Mouse (Mus musculus) C2C12 (cell line): ENCODE measurements around the gene Tmem51. TPM values are rescaled to one million over a fixed set of nuclear protein-coding genes. Genes with fewer than 3 reads are reported as not detected.

ENCODE experiments used
- H3K27me3 ChIP-seq: one replicate; pipeline ENCODE4 v1.6.1; 2011; ENCODE audit not compliant: control insufficient read depth, insufficient read depth, insufficient read length
- H3K36me3 ChIP-seq: one replicate; pipeline ENCODE4 v1.6.1; 2011; ENCODE audit not compliant: control insufficient read depth, insufficient read depth
- H3K4me3 ChIP-seq: one replicate; pipeline ENCODE4 v1.5.1; 2011; ENCODE audit warnings: mild to moderate bottlenecking, control low read depth; ENCODE audit not compliant: poor library complexity, insufficient read depth, severe bottlenecking
- H3K79me2 ChIP-seq: one replicate; pipeline ENCODE4 v1.6.1; 2011; ENCODE audit not compliant: control insufficient read depth, insufficient read depth
- H3K79me3 ChIP-seq: one replicate; pipeline ENCODE4 v1.6.1; 2011; ENCODE audit warnings: low read depth, control low read depth
- H3ac ChIP-seq: one replicate; pipeline ENCODE3; 2011; ENCODE audit warnings: low read depth; ENCODE audit not compliant: control insufficient read depth, insufficient read length
- CEBPB ChIP-seq: IDR thresholded peaks from one replicate; pipeline ENCODE4 v1.6.1; 2011; ENCODE audit warnings: low read depth, mild to moderate bottlenecking, control low read depth, moderate library complexity
- CTCF ChIP-seq: IDR thresholded peaks from one replicate; pipeline ENCODE4 v1.5.1; 2011; ENCODE audit not compliant: control insufficient read depth, insufficient read depth, insufficient read length
- FOSL1 ChIP-seq: IDR thresholded peaks from one replicate; pipeline ENCODE4 v1.8.0; 2011; ENCODE audit warnings: mild to moderate bottlenecking, low read length; ENCODE audit not compliant: poor library complexity, insufficient read depth, severe bottlenecking
- MAX ChIP-seq: IDR thresholded peaks from one replicate; pipeline ENCODE4 v1.6.1; 2011; ENCODE audit warnings: mild to moderate bottlenecking, control low read depth
- MYOD1 ChIP-seq: IDR thresholded peaks from one replicate; pipeline ENCODE4 v1.6.1; 2011; ENCODE audit warnings: low read depth; ENCODE audit not compliant: control insufficient read depth, insufficient read length
- MYOG ChIP-seq: IDR thresholded peaks from one replicate; pipeline ENCODE4 v1.6.1; 2011; ENCODE audit not compliant: control insufficient read depth, insufficient read length; ENCODE audit errors: extremely low read depth
- USF1 ChIP-seq: IDR thresholded peaks from one replicate; pipeline ENCODE4 v1.6.1; 2011; ENCODE audit warnings: low read depth, mild to moderate bottlenecking, control low read depth, moderate library complexity
- polyA plus RNA-seq: library from polyadenylated mRNA; unstranded; fragments of >200 nt; fragmentation: generic; extraction: Trizol; gene quantifications from one replicate; pipeline ENCODE4 v1.2.1, GENCODE M21; 2012; ENCODE audit warnings: missing spikeins

The Tmem51 gene
- polyA plus RNA-seq, 1 experiment, result not detected

- Histone ChIP-seq H3ac (no peak overlapping the region), H3K79me3 (no peaks in the 10 kb centered on the region), H3K4me3 (no peak overlapping the region), H3K36me3 (no peaks in the 10 kb centered on the region), H3K27me3 (no peaks in the 10 kb centered on the region), H3K79me2 (no peaks in the 10 kb centered on the region)
- no peak for TF ChIP-seq FOSL1
- no peak for TF ChIP-seq USF1
- TF ChIP-seq CTCF, result no peak
- no peak for TF ChIP-seq MAX
- TF ChIP-seq MYOG, result no peak
- no peak for TF ChIP-seq MYOD1
- no peak for TF ChIP-seq CEBPB
These were observed 23.4 kb downstream of the Tmem51 start for GRCm38 (mm10) chr4:142060455-142061378.

GRCm38 (mm10) chr4:142059841-142060193 lies 24.3 kb downstream of the Tmem51 start:
- Histone ChIP-seq H3ac (no peak overlapping the region), H3K79me3 (no peaks in the 10 kb centered on the region), H3K36me3 (no peaks in the 10 kb centered on the region), H3K27me3 (no peaks in the 10 kb centered on the region), H3K79me2 (no peaks in the 10 kb centered on the region), H3K4me3 (no peak overlapping the region)
- TF ChIP-seq CTCF, result no peak
- no peak for TF ChIP-seq MAX
- TF ChIP-seq USF1, result no peak
- TF ChIP-seq MYOG, result no peak
- TF ChIP-seq MYOD1, result no peak
- TF ChIP-seq FOSL1, result no peak
- no peak for TF ChIP-seq CEBPB

DNA sequence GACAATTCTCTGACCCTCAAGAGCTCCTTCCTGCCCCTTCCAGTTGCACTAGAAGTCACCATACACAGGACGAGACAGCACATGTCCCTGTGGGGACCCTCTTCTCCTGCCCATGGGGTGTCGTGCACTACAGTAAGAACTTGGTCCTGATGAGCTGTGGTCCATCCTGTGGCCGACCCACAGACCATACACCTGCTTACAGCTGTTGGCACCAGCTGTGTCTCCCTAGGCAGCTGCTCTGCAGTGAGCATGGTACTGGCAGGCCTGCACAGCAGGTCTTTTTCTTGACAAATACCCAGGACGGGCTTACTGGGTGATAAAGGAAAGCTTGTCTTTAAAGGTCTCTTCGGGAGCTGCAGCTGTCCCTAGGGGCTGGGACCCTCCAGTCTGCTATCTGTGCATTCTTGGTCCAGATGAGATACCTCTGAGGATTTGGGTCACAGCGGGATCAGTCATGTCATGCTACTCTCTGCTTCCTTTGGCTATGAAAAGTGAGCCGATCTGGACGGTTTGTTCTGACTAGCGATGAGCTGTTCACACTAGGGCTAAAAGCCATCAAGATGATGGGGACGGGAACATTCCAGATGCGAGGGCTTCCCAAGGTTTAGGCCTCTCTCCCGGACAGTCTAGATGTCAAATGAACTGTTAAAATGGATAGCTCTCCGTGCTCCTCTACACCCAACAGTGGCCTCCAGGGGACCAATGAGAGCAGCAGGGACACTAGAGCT lies 24.8 kb downstream of the Tmem51 start:
- no peaks in the 10 kb centered on the region for H3K79me2 ChIP-seq
- no peaks in the 10 kb centered on the region for H3K79me3 ChIP-seq
- TF ChIP-seq CEBPB (no peak), MYOD1 (no peak), MAX (no peak), CTCF (no peak), MYOG (no peak), FOSL1 (no peak), USF1 (no peak)
- no peaks in the 10 kb centered on the region for H3K27me3 ChIP-seq
- H3K36me3 ChIP-seq, result no peaks in the 10 kb centered on the region
- no peak overlapping the region for H3ac ChIP-seq
- no peak overlapping the region for H3K4me3 ChIP-seq

- H3K79me3 ChIP-seq, result no peaks in the 10 kb centered on the region
- H3K36me3 ChIP-seq, result no peaks in the 10 kb centered on the region
- no peak overlapping the region for H3ac ChIP-seq
- no peaks in the 10 kb centered on the region for H3K27me3 ChIP-seq
- no peaks in the 10 kb centered on the region for H3K79me2 ChIP-seq
- TF ChIP-seq FOSL1 (no peak), USF1 (no peak), MYOG (no peak), CEBPB (no peak)
- H3K4me3 ChIP-seq, result no peak overlapping the region
These were observed 26.4 kb downstream of the Tmem51 start for GRCm38 (mm10) chr4:142057529-142058216.

GRCm38 (mm10) chr4:142055600-142055999 lies 28.5 kb downstream of the Tmem51 start:
- Histone ChIP-seq H3K27me3 (no peaks in the 10 kb centered on the region), H3K4me3 (no peak overlapping the region), H3K36me3 (no peaks in the 10 kb centered on the region), H3K79me3 (no peaks in the 10 kb centered on the region), H3ac (no peak overlapping the region), H3K79me2 (no peaks in the 10 kb centered on the region)
- TF ChIP-seq CTCF, result no peak
- no peak for TF ChIP-seq MAX
- no peak for TF ChIP-seq MYOD1
- TF ChIP-seq FOSL1, result no peak
- no peak for TF ChIP-seq CEBPB
- no peak for TF ChIP-seq MYOG
- no peak for TF ChIP-seq USF1
